Mouse (Mus musculus): ENCODE results near the gene Nxf7. TPM values are rescaled to one million over a fixed set of nuclear protein-coding genes. Genes with fewer than 3 reads are reported as not detected.
"Not testable (repeated sequence)": the region's sequence is repeated elsewhere in the genome, so short reads cannot be mapped to it uniquely, and the experiment has no call there.

Gene Nxf7
- total and polyA plus RNA-seq, 3 experiments = 0.13 TPM; not detected in 2

- H3K4me3 ChIP-seq; H3K79me2 ChIP-seq (replicated peaks; ENCODE audit: control insufficient read depth, insufficient read depth, low read length); H3K27me3 ChIP-seq (ENCODE audit: control insufficient read depth, insufficient read depth, low read length); H3K36me3 ChIP-seq (ENCODE audit: control insufficient read depth, insufficient read depth, low read length); H3K4me1 ChIP-seq (ENCODE audit: control insufficient read depth, insufficient read depth, low read length); intact Hi-C loops (cut with DNase I); H3K9ac ChIP-seq (ENCODE audit: low read depth, low read length); H3K27ac ChIP-seq: not testable (repeated sequence)
- TF ChIP-seq EP300 (IDR thresholded peaks at IDR 0.05; ENCODE audit: insufficient read depth, low read depth, low read length) (0 out of 2 replicates have a peak, but pooled peaks have one; percentile 29), CTCF (IDR thresholded peaks at IDR 0.05) (peak; percentile 70)
- peak; percentile 32 to 35 for DNase-seq
- no CpG with 5 or more reads among the region's 2 CpGs for WGBS
These were observed 29.1 kb downstream of the Nxf7 start for GRCm38 (mm10) chrX:135569467-135569866.

GRCm38 (mm10) chrX:135564934-135565333 lies 33.6 kb downstream of the Nxf7 start:
- H3K4me3 ChIP-seq; H3K4me1 ChIP-seq (ENCODE audit: control insufficient read depth, insufficient read depth, low read length); H3K27me3 ChIP-seq (ENCODE audit: control insufficient read depth, insufficient read depth, low read length); DNase-seq; H3K36me3 ChIP-seq (ENCODE audit: control insufficient read depth, insufficient read depth, low read length); H3K27ac ChIP-seq; H3K9ac ChIP-seq (ENCODE audit: low read depth, low read length); H3K79me2 ChIP-seq (replicated peaks; ENCODE audit: control insufficient read depth, insufficient read depth, low read length); intact Hi-C loops (cut with DNase I): not testable (repeated sequence)
- 55% methylated on average over 4 of the region's 4 CpGs for WGBS

- Histone ChIP-seq H3K27me3 (ENCODE audit: control insufficient read depth, insufficient read depth, low read length) (no peaks in the 10 kb centered on the region), H3K9ac (ENCODE audit: low read depth, low read length) (no peak overlapping the region), H3K4me3 (no peak overlapping the region), H3K79me2 (replicated peaks; ENCODE audit: control insufficient read depth, insufficient read depth, low read length) (no peaks in the 10 kb centered on the region), H3K27ac (no peak overlapping the region), H3K4me1 (ENCODE audit: control insufficient read depth, insufficient read depth, low read length) (no peaks in the 10 kb centered on the region), H3K36me3 (ENCODE audit: control insufficient read depth, insufficient read depth, low read length) (no peaks in the 10 kb centered on the region)
- TF ChIP-seq EP300 (IDR thresholded peaks at IDR 0.05; ENCODE audit: insufficient read depth, low read depth, low read length) (no peak), CTCF (IDR thresholded peaks at IDR 0.05) (no peak), POLR2A (IDR thresholded peaks at IDR 0.05; ENCODE audit: insufficient read depth, low read depth, low read length) (no peak)
- no peak for DNase-seq
- intact Hi-C loops (cut with DNase I) = no loop called here
- WGBS = 11% methylated on average over 2 of the region's 2 CpGs
These were observed 35.7 kb downstream of the Nxf7 start for GRCm38 (mm10) chrX:135562841-135563240.

- H3K9ac ChIP-seq (ENCODE audit: low read depth, low read length); H3K4me1 ChIP-seq (ENCODE audit: control insufficient read depth, insufficient read depth, low read length); H3K36me3 ChIP-seq (ENCODE audit: control insufficient read depth, insufficient read depth, low read length); H3K27me3 ChIP-seq (ENCODE audit: control insufficient read depth, insufficient read depth, low read length); H3K27ac ChIP-seq; intact Hi-C loops (cut with DNase I); H3K4me3 ChIP-seq; DNase-seq; H3K79me2 ChIP-seq (replicated peaks; ENCODE audit: control insufficient read depth, insufficient read depth, low read length): not testable (repeated sequence)
- 29% methylated on average over 2 of the region's 2 CpGs for WGBS
These were observed 36.9 kb downstream of the Nxf7 start for GRCm38 (mm10) chrX:135561693-135562092.

GRCm38 (mm10) chrX:135560933-135561332 lies 37.6 kb downstream of the Nxf7 start:
- H3K27ac ChIP-seq; H3K9ac ChIP-seq (ENCODE audit: low read depth, low read length); intact Hi-C loops (cut with DNase I); H3K4me3 ChIP-seq; H3K4me1 ChIP-seq (ENCODE audit: control insufficient read depth, insufficient read depth, low read length); H3K27me3 ChIP-seq (ENCODE audit: control insufficient read depth, insufficient read depth, low read length); H3K79me2 ChIP-seq (replicated peaks; ENCODE audit: control insufficient read depth, insufficient read depth, low read length); H3K36me3 ChIP-seq (ENCODE audit: control insufficient read depth, insufficient read depth, low read length): not testable (repeated sequence)
- peak; percentile 53 for TF ChIP-seq CTCF (IDR thresholded peaks at IDR 0.05)
- peak; percentile 4 to 41 for DNase-seq
- 20% methylated on average over 4 of the region's 4 CpGs for WGBS

GRCm38 (mm10) chrX:135559665-135560064 lies 38.9 kb downstream of the Nxf7 start:
- H3K4me1 ChIP-seq (ENCODE audit: control insufficient read depth, insufficient read depth, low read length); H3K9ac ChIP-seq (ENCODE audit: low read depth, low read length); H3K27me3 ChIP-seq (ENCODE audit: control insufficient read depth, insufficient read depth, low read length); H3K4me3 ChIP-seq; H3K36me3 ChIP-seq (ENCODE audit: control insufficient read depth, insufficient read depth, low read length); H3K79me2 ChIP-seq (replicated peaks; ENCODE audit: control insufficient read depth, insufficient read depth, low read length); H3K27ac ChIP-seq; intact Hi-C loops (cut with DNase I): not testable (repeated sequence)
- WGBS = 21% methylated on average over 8 of the region's 8 CpGs
- peak; percentile 18 to 35 for DNase-seq
- TF ChIP-seq CTCF (IDR thresholded peaks at IDR 0.05) = peak; percentile 63

Other genes starting within 250 kb of the Nxf7 start
- not detected for gene Gm5128, start 225.5 kb downstream of the Nxf7 start, total RNA-seq (2021)
- not detected in 2 replicates for gene Gm5128, start 225.5 kb downstream of the Nxf7 start, polyA plus RNA-seq (2012; rRNA removed)
- gene Gm7903, start 164.9 kb downstream of the Nxf7 start, total RNA-seq (2021) = not detected
- gene Gm7903, start 164.9 kb downstream of the Nxf7 start, polyA plus RNA-seq (2012; rRNA removed) = not detected in 2 replicates
- not detected for gene AV320801, start 104.2 kb downstream of the Nxf7 start, total RNA-seq (2021)
- gene AV320801, start 104.2 kb downstream of the Nxf7 start, polyA plus RNA-seq (2012; rRNA removed) = not detected in 2 replicates
- not detected for gene Prame, start 28.9 kb upstream of the Nxf7 start, total RNA-seq (2021)
- not detected in 2 replicates for gene Prame, start 28.9 kb upstream of the Nxf7 start, polyA plus RNA-seq (2012; rRNA removed)
- not detected for gene Tcp11x2, start 95.0 kb upstream of the Nxf7 start, total RNA-seq (2021)
- gene Tcp11x2, start 95.0 kb upstream of the Nxf7 start, polyA plus RNA-seq (2012; rRNA removed) = not detected in 2 replicates
- not detected for gene Tmsb15a, start 126.5 kb upstream of the Nxf7 start, total RNA-seq (2021)
- gene Tmsb15a, start 126.5 kb upstream of the Nxf7 start, polyA plus RNA-seq (2012; rRNA removed) = not detected in 2 replicates
- 1 to 10 TPM; 4.9 to 6.5 TPM for gene Armcx5, start 144.0 kb upstream of the Nxf7 start, total RNA-seq (2021)
- 1.8 and 3.0 TPM in 2 replicates for gene Armcx5, start 144.0 kb upstream of the Nxf7 start, polyA plus RNA-seq (2012; rRNA removed)
- gene Gprasp1, start 144.0 kb upstream of the Nxf7 start, total RNA-seq (2021) = 10 to 100 TPM; 18.3 to 25.0 TPM
- 7.9 and 11.6 TPM in 2 replicates for gene Gprasp1, start 144.0 kb upstream of the Nxf7 start, polyA plus RNA-seq (2012; rRNA removed)
- gene Bhlhb9, start 198.8 kb upstream of the Nxf7 start, total RNA-seq (2021) = 10 to 100 TPM in 1 of 2 experiments, 1 to 10 TPM in 1; 9.0 to 16.2 TPM
- 4.7 and 6.6 TPM in 2 replicates for gene Bhlhb9, start 198.8 kb upstream of the Nxf7 start, polyA plus RNA-seq (2012; rRNA removed)
- 1 to 10 TPM; 1.2 to 3.5 TPM for gene Gprasp2, start 240.3 kb upstream of the Nxf7 start, total RNA-seq (2021)
- gene Gprasp2, start 240.3 kb upstream of the Nxf7 start, polyA plus RNA-seq (2012; rRNA removed) = 1.9 and 2.1 TPM in 2 replicates